Mouse (Mus musculus) left cerebral cortex, postnatal 14 days (tissue): ENCODE measurements at regions not wholly inside any gene's neighbourhood (a gene's known extent, or its start where the extent isn't known, plus 50 kb on each side); places are given as distances from the start of the nearest gene placed in this dataset.

Experiments
- DNase-seq, 2 experiments: peaks; one replicate each; pipeline ENCODE4 v3.0.0; 2021 to 2022; ENCODE audit warnings: low spot score in 2 of 2, mixed read lengths in 1 of 2
- intact Hi-C: fragments of 180-260 bp; cut with DNase I; formaldehyde crosslinking; loops from one replicate; pipeline ENCODE4 v1.15.1; 2025

DNA sequence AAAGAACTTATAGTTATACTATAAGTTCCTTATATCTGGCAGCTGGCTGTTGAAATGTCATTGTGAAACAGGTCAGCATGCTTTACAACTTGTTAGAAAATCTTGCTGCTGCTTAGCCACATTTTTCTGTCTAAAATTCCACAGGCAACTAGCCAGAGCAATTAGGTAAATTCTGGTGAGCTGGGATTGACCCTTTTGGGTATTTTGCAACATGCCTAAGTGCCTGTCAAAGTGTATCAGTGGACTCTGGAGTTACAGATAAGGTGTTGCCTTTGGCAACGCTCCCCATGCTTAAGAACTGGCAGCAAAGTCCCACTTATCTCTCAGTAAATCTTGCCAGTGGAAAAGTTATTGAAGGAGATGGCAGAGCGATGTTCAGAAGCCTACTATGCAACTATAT, 525.9 kb downstream of the Rfpl4b start:
- DNase-seq, result no peak
- intact Hi-C loops, result no loop called here

DNA sequence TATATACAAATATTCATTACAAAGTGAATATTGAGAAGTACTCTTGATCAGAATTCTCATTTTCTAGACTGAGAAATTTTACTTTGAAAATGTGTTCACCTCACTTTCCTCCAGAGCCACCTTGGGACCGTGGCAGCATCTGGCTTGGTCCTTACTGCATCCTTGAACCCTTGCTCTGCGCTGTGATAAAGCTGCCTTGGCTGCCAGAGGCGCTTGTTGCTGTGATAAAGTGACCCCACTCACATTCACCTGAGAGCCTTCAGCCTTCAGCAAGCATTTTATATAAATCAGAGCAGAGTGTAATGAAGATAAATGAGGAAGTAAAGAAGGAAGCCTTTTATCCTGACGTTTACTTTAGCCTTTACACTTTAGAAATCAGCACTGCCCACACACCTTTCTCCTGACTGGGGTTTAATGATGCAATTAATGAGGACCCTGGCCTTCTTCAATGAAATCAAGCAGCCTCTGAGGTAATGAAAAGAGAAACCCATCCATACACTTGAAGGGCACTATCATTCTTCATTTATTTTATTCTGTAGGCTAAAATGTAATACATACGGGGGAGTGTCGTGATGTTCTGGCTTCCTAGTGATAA, 532.8 kb downstream of the Rfpl4b start:
- DNase-seq, result no peak
- intact Hi-C loops, result no loop called here

DNA sequence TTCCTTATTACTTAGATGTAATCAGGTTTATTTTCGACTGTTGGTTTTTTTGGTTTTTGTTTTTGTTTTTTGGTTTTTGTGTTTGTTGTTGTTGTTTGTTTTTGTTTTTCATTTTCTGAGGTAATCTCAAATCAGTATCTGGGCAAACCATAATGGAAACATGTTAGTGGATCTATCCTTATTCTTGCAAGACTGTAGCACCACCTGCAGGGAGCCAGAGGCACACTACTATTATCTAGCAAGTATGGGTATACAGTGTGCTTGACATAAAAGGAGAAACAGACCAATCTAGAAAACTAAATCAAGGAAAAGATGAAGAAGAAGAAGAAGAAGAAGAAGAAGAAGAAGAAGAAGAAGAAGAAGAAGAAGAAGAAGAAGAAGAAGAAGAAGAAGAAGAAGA, 552.4 kb downstream of the Rfpl4b start:
- intact Hi-C loops, result no loop called here
- no peak for DNase-seq

DNA sequence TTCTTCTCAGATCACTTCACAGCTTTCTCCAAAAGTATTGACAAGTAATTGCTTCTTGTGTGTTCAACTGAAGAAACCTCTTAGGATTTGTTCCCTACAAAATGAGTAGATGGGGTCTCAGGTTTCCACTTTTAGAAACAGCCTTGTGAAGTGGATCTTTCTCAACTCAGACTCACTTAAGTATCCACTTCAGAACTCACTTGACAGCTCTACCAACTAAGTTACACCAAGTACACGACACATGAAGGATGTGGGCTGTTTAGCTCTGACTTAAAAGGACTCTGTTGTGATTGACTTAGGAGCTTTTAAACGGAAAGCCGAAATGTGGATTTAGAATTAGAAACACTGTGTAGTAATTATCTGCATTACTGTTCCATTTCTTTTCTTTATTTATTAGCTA, 556.0 kb downstream of the Rfpl4b start:
- DNase-seq, result no peak
- intact Hi-C loops, result no loop called here

DNA sequence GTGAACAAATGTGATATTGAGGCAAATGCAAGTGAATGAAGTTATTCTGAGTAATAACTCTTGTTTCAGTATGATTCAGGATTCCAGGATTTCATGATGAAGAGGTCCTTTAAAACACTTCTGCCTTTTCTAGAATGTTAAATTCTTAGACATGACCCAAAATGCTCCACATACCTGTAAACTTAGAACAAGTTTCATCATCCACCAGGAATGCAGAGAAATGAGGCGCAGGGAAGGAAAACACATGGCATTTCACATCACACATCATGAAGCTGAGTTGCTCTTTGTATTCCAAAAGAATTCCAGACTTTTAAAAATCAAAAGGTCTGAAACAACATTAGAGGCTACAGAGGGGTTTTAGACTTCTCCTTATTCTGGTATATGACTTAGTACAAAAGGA, 574.8 kb downstream of the Rfpl4b start:
- intact Hi-C loops, result no loop called here
- no peak for DNase-seq
